Mouse (Mus musculus) heart, postnatal 0 days (tissue): ENCODE measurements around the gene Gtf2b.

Experiments
- CTCF ChIP-seq: IDR thresholded peaks from 2 replicates; pipeline ENCODE4 v1.5.1; 2016; ENCODE audit warnings: antibody characterized with exemption, control low read depth, low read depth
- EP300 ChIP-seq: IDR thresholded peaks from 2 replicates; pipeline ENCODE4 v1.6.1; 2016; ENCODE audit warnings: antibody characterized with exemption, low read depth

GRCm38 (mm10) chr3:142725481-142725880 lies 39.4 kb upstream of the Gtf2b start:
- TF ChIP-seq EP300 (no peak), CTCF (no peak)
